Mouse (Mus musculus): ENCODE data around the gene Olfr1347.

DNA sequence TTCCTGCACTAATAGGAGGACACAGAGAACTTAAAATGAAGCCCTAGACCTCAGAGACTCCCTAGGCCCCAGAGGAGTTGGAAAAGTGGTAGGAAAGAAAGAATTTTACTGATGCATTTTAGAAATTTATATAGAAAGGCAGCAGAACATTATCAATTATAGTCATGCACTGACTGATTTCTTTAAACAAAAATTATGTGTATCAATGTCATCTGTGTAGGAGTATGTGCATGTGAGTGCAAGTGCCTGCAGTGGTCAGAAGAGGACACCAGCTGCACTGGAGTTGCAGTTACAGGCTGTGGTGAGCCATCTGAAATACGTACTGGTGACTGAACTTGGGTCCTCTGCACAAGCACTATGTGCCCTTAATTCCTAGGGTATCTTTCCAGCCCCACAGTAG is at the start of gene Olfr1347:
- no peak for TF ChIP-seq POLR2A (IDR thresholded peaks at IDR 0.05; ENCODE audit: low read depth, low read length)
- TF ChIP-seq CTCF (IDR thresholded peaks at IDR 0.05; ENCODE audit: extremely low read depth, insufficient read depth, insufficient read length, insufficient replicate concordance) = no peak

Measured in spleen, adult 2 months (tissue).